Mouse (Mus musculus) retina, adult 2 months (tissue): ENCODE results near the gene Olfr118.
"Not testable (repeated sequence)": the region's sequence is repeated elsewhere in the genome, so short reads cannot be mapped to it uniquely, and the experiment has no call there.

Experiments
- DNase-seq: peaks from one replicate; pipeline ENCODE4 v3.0.0-alpha.2; 2012; ENCODE audit warnings: low read depth, low spot score

Olfr118 gene

DNA sequence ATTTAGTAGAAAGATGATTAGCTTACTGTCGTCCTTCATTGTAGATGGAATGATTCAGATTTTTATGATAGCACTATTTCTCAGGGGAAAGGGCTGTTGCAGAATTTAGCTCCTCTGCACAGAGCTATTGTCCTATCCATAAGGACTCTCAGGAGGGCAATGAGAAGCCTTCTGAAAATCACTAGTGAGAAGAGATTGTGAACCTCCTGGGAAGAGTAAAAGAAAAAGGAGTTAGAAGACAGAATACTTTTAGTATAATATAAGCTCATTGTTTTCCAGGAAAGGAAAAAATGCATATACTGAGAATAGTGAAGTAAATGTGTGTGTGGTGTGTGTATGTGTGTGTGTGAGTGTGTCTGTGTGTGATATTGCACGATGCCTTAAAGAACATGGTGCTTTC is at the start of gene Olfr118:
Olfr118 (plus strand) TSS at position 301 of the 400 bp plus-strand sequence.
- no peak for DNase-seq

DNA sequence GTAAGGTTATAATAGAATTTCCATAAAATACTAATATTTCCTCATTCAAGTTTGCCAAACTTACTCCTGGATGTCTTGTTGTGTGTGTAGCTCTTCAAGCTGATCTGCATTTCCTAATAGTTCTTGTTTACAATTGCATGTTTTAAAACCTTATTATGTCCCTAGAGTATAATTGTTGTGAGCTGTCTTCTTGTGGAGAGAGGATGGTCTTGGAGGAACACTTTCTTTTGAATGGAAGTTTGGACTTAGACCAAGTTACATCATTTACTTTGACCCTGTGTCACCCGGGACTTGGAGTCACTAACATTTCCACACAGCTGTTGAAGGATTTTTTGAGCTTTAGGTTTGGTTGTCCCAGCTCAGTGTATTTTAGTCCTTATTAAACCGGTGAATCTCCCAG is 39.8 kb upstream of the Olfr118 start, which contains the start of the genes Olfr115 and Olfr116:
Olfr115 (minus strand) TSS at position 101 of the 400 bp plus-strand sequence.
Olfr116 (minus strand) TSS at position 191 of the 400 bp plus-strand sequence.
- DNase-seq = no peak

DNA sequence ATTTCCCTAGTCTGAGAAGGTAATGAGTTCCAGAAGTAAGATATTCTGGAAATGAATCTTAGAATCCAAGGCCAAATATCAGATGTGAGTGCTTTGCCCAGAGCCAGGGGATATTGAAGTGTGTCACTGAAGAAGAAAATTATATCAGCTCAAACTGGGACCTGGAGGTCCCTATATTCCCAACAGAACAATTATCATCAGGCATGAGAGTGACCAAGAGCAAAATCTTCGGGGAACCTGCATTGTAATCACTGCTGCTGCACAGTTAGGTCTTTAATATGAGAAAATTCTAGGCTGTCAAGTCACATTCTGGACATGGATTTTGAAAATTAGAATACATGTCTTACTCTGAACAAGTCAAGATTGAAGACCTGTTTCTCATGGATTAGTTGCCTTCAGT is 3.1 kb upstream of the Olfr118 start, which contains the start of gene Olfr117:
Olfr117 (minus strand) TSS at position 101 of the 400 bp plus-strand sequence.
- DNase-seq = no peak

DNA sequence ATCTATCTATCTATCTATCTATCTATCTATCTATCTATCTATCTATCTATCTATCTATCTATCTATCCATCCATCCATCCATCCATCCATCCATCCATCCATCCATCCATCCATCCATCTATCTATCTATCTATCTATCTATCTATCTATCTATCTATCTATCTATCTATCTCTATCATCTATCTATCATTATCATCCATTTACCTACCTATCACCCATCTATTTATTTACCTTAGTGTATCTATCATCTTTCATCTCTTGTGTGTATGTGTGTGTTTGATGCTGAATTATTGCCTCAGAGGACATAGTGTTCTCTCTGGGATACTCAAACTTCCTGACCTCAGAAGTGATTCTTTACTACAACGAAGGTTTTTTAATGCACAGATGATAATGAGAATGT is 29.5 kb downstream of the Olfr118 start, which contains the start of gene Olfr119:
Olfr119 (plus strand) TSS at position 301 of the 400 bp plus-strand sequence.
- DNase-seq = not testable (repeated sequence)

DNA sequence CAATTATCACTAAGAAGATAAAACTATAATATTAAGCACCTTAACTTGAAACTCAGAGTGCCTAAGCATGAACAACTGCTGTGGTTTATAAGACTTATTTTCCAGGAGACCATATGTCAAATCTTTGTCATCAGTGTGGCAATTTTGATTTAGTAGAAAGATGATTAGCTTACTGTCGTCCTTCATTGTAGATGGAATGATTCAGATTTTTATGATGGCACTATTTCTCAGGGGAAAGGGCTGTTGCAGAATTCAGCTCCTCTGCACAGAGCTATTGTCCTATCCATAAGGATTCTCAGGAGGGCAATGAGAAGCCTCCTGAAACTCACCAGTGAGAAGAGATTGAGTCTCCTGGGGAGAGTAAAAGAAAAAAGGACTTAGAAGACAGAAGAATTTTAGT is 54.7 kb downstream of the Olfr118 start, which contains the start of gene Olfr120:
Olfr120 (plus strand) TSS at position 301 of the 400 bp plus-strand sequence.
- DNase-seq = no peak
